Mouse (Mus musculus): ENCODE results near the gene Gli3.

DNA sequence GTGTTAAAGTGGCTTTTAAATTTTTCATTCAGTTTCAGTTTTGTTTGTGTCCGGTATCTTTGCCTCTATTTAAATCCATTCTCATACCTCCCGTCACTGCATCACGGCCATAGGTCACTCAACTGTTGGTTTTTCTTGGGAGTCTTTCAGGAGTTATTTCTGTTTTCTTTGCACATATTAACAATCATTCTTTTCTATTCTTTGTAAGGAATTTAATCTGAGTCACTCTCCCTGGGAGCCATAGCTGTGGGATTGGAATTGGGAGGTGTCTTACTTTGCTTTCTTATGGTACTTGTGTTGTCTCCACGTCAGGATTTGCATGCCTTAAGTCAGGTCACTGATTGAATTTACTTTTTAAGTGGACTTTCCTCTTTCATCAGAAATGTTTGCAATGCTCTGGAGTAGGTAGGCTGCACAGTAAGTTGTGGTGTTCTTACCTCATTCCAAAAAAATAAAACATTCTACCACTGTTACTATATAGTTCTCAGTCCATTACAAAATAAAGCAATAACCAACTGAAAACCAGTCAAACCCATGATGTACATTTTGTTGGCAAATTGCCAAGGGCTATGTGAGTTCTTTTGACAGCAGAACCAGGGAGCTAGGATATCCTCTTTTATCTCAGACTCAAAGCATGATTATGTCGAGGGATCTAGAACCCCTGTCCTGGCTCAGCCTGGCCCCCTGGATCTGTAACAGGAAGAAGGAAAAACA is 228.9 kb downstream of the Gli3 start:
- TF ChIP-seq GATA1 (IDR thresholded peaks at IDR 0.05; ENCODE audit: low read length) (no peak), TAL1 (IDR thresholded peaks at IDR 0.05; ENCODE audit: low read length) (no peak)
